ENCODE assay signal across 8 mouse cellular contexts in the genomic region with DNA sequence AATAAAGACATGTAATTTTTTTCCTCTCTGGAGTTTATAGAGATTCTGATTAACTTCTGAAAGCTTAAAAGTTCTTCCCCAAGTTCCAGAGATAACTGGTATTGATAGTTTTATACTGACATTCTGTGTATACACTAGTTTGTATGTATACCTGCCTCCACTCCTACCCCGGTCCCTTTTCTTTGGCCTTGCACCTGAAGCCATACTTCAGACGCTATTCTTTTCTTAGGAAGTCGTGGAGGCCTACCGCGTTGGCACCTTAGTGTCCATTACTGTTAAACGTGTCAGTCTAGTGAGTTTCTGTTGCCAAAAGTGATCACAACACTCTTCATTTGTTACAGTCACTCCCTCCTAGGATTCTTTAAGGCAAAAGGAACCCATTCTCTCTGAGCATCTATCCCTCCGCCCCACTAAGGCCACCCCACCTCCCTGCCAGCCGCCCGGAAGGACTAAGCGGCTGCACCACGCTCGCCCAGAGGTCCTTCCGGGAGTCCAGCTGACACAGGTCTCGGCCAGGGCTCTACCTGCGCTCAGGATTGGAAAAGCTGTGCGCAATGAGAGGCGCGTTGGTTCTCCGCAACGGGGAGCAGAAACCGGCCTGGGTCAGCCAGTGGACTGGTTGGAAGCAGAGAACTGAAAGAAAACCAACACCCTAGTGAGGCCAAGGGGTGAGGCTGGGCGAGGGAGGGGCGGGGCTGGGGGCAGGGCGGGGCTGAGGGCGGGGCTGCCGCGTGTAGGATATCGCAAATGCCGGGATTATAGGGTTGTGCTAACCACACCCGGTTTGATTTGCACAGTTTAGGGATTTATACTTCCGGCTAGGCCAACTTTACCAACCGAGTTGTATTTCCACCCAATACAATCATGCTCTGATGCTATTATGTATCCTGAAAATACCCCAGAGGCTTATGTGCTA. TPM values are rescaled to one million over a fixed set of nuclear protein-coding genes. Genes with fewer than 3 reads are reported as not detected.
DNase-seq lines count a peak whose midpoint lies in the region; ATAC-seq lines count a peak whose summit lies in the region.

A gene (minus strand): TSS at position 672 of the 916 bp plus-strand sequence.

- peak within 1 kb of the TSS; percentile 77 for H3K27ac ChIP-seq in hindbrain, embryonic 15.5 days (replicated peaks)
- H3K27ac ChIP-seq in macrophage = peak within 1 kb of the TSS; percentile 92

- no peaks in the 10 kb centered on the region for H3K9me3 ChIP-seq in hindbrain, embryonic 15.5 days

- no peaks in the 10 kb centered on the region for H3K27me3 ChIP-seq in hindbrain, embryonic 15.5 days

- 0 out of 2 replicates have a peak, but pooled peaks cover 5% of the 10 kb centered on the region for H3K4me1 ChIP-seq in hindbrain, embryonic 15.5 days (replicated peaks)

- H3K4me2 ChIP-seq in hindbrain, embryonic 15.5 days = peak within 1 kb of the TSS; percentile 69

- ATAC-seq in hindbrain, embryonic 15.5 days (ENCODE audit: low FRiP score, low read depth) = peak; percentile 95

- peak within 1 kb of the TSS; percentile 52 for H3K9ac ChIP-seq in hindbrain, embryonic 15.5 days

- 7% methylated on average over 32 of the region's 32 CpGs for WGBS in hindbrain, embryonic 15.5 days
- WGBS in macrophage (ENCODE audit: missing documents) = 2% methylated on average over 32 of the region's 32 CpGs

- peak; percentile 96 for DNase-seq in ZHBTc4 (ENCODE audit: low read depth, low spot score)
- peak; percentile 75 to 77 for DNase-seq in cerebellum, postnatal 36 days
- peak; percentile 69 for DNase-seq in gastrocnemius, adult 18-20 months (ENCODE audit: low spot score)
- peak; percentile 48 to 62 for DNase-seq in left cerebral cortex, adult 18-20 months (ENCODE audit: low spot score in 2 of 2)
- peak; percentile 51 for DNase-seq in retina, postnatal 7 days (ENCODE audit: low read depth, low spot score)
- peak; percentile 73 for DNase-seq in urinary bladder, adult 2 months (ENCODE audit: low spot score)

- H3K79me2 ChIP-seq in macrophage (ENCODE audit: inconsistent target) = peaks cover 46% of the 10 kb centered on the region

- peak within 1 kb of the TSS; percentile 54 for H3K4me3 ChIP-seq in hindbrain, embryonic 15.5 days
- H3K4me3 ChIP-seq in macrophage (ENCODE audit: inconsistent target) = peak within 1 kb of the TSS; percentile 66

- no peaks in the 10 kb centered on the region for H3K36me3 ChIP-seq in hindbrain, embryonic 15.5 days
- peaks cover 14% of the 10 kb centered on the region; the same call in 1 of the 2 replicates for H3K36me3 ChIP-seq in macrophage (ENCODE audit: inconsistent target)

RNA-seq across cellular contexts. Expression of the gene that starts here (rescaled TPM):
- total RNA-seq in gastrocnemius, adult 18-20 months (2021) = 1 to 10 TPM; 6.5 to 9.0 TPM
- polyA plus RNA-seq in hindbrain, embryonic 15.5 days (2015; fragmentation: Nextera tagmentation; extraction: Ambion mirVana) = 2.0 and 2.9 TPM in 2 replicates
- total RNA-seq in left cerebral cortex, adult 18-20 months (2021) = 1 to 10 TPM; 2.6 to 4.6 TPM
- total RNA-seq in macrophage (2018; cell fraction: chromatin; rRNA removed) = 100 to 1,000 TPM in 25 of 26 experiments, 10 to 100 TPM in 1; 88.0 to 637 (median 395) TPM
- total RNA-seq in macrophage (2018; cell fraction: cytosol; rRNA removed) = 100 to 1,000 TPM in 21 of 26 experiments, 10 to 100 TPM in 5; 72.3 to 155 (median 121) TPM
- total RNA-seq in macrophage (2018; cell fraction: nucleus; rRNA removed) = 100 to 1,000 TPM in 24 of 26 experiments, 10 to 100 TPM in 2; 66.3 to 383 (median 272) TPM
- 54.3 to 116 TPM (median 85.4 TPM) in 3 replicates for polyA plus RNA-seq in macrophage (2018)
- 25.3 and 29.5 TPM in 2 replicates for polyA plus RNA-seq in urinary bladder, adult 2 months (2012; rRNA removed)

Comparison
In these comparisons a context has a peak if more than half of its experiments do, and no peak if none do; other contexts are left out.
1. Peak in every context shown above with its lines: DNase-seq, ATAC-seq, H3K4me3 ChIP-seq and H3K27ac ChIP-seq.